Mouse (Mus musculus) MEL (cell line): ENCODE measurements around the gene Dntt. TPM values are rescaled to one million over a fixed set of nuclear protein-coding genes. Genes with fewer than 3 reads are reported as not detected.

ENCODE experiments used
- DNase-seq: peaks from one replicate; pipeline ENCODE4 v3.0.0; 2011; ENCODE audit warnings: low read depth, low spot score
- H3K27ac ChIP-seq: 2 replicates; pipeline ENCODE4 v1.5.1; 2012; ENCODE audit warnings: low read depth, mild to moderate bottlenecking, control low read depth, low read length, moderate library complexity; ENCODE audit not compliant: control insufficient read depth
- H3K27me3 ChIP-seq, 2 experiments: fragments of 150-350 bp in 1 of 2; sonication (generic) in 1 of 2; 2 replicates each; pipeline ENCODE4 v1.6.1; 2012; ENCODE audit warnings: low read length in 2 of 2, mild to moderate bottlenecking in 2 of 2, improper control_type of control experiment in 1 of 2, moderate library complexity in 1 of 2; ENCODE audit not compliant: insufficient read depth in 2 of 2, control insufficient read depth in 1 of 2
- H3K36me3 ChIP-seq, 2 experiments: 2 replicates each; pipeline ENCODE4 v1.6.1; 2012 to 2014; ENCODE audit warnings: low read length in 2 of 2, improper control_type of control experiment in 1 of 2, inconsistent platforms in 1 of 2, mild to moderate bottlenecking in 1 of 2; ENCODE audit not compliant: insufficient read depth in 2 of 2, control insufficient read depth in 1 of 2
- H3K4me1 ChIP-seq, 2 experiments: fragments of 150-350 bp in 1 of 2; sonication (generic) in 1 of 2; 2 replicates each; pipeline ENCODE4 v1.6.1; 2012; ENCODE audit warnings: low read length in 2 of 2, improper control_type of control experiment in 1 of 2, mild to moderate bottlenecking in 1 of 2; ENCODE audit not compliant: insufficient read depth in 2 of 2, control insufficient read depth in 1 of 2
- H3K4me3 ChIP-seq, 2 experiments: fragments of 150-350 bp in 1 of 2; sonication (generic) in 1 of 2; 2 replicates each; pipeline ENCODE4 v1.5.1; 2012; ENCODE audit warnings: low read depth in 2 of 2, low read length in 2 of 2, mild to moderate bottlenecking in 2 of 2, moderate library complexity in 2 of 2, control low read depth in 1 of 2, improper control_type of control experiment in 1 of 2; ENCODE audit not compliant: control insufficient read depth in 1 of 2, insufficient read depth in 1 of 2
- H3K79me2 ChIP-seq: 2 replicates; pipeline ENCODE4 v1.6.1; 2012; ENCODE audit warnings: mild to moderate bottlenecking, low read length, moderate library complexity; ENCODE audit not compliant: control insufficient read depth, poor library complexity, insufficient read depth
- H3K9ac ChIP-seq: 2 replicates; pipeline ENCODE4 v1.6.1; 2012; ENCODE audit warnings: low read depth, mild to moderate bottlenecking, control low read depth, low read length, moderate library complexity; ENCODE audit not compliant: control insufficient read depth, poor library complexity, severe bottlenecking
- H3K9me3 ChIP-seq: fragments of 150-350 bp; sonication (generic); replicated peaks from 2 replicates; pipeline ENCODE4 v1.6.1; 2012; ENCODE audit warnings: mild to moderate bottlenecking, low read length, improper control_type of control experiment, moderate library complexity; ENCODE audit not compliant: insufficient read depth
- CHD1 ChIP-seq: IDR thresholded peaks from 2 replicates; pipeline ENCODE4 v1.6.1; 2012; ENCODE audit warnings: low read depth, mild to moderate bottlenecking, inconsistent platforms, low read length, improper control_type of control experiment
- E2F4 ChIP-seq: IDR thresholded peaks from 2 replicates; pipeline ENCODE4 v1.6.1; 2011; ENCODE audit warnings: low read depth, low read length, improper control_type of control experiment, borderline replicate concordance
- EP300 ChIP-seq, 2 experiments: IDR thresholded peaks; 2 replicates each; pipeline ENCODE4 v1.6.1; 2011; ENCODE audit warnings: improper control_type of control experiment in 2 of 2, low read length in 2 of 2, low read depth in 1 of 2, mild to moderate bottlenecking in 1 of 2
- GATA1 ChIP-seq: IDR thresholded peaks from 2 replicates; pipeline ENCODE4 v1.6.1; 2011; ENCODE audit warnings: low read depth, low read length, improper control_type of control experiment
- HCFC1 ChIP-seq: IDR thresholded peaks from 2 replicates; pipeline ENCODE4 v1.6.1; 2012; ENCODE audit warnings: low read depth, mild to moderate bottlenecking, inconsistent platforms, low read length, improper control_type of control experiment, moderate library complexity
- MAFK ChIP-seq: IDR thresholded peaks from 2 replicates; pipeline ENCODE4 v1.6.1; 2011; ENCODE audit warnings: low read depth, mild to moderate bottlenecking, low read length, improper control_type of control experiment, borderline replicate concordance
- MAZ ChIP-seq: IDR thresholded peaks from 2 replicates; pipeline ENCODE4 v1.6.1; 2012; ENCODE audit warnings: low read depth, mild to moderate bottlenecking, inconsistent platforms, low read length, improper control_type of control experiment
- MEF2A ChIP-seq: IDR thresholded peaks from 2 replicates; pipeline ENCODE4 v1.6.1; 2014; ENCODE audit warnings: low read depth, mild to moderate bottlenecking, inconsistent platforms, low read length, improper control_type of control experiment; ENCODE audit not compliant: poor library complexity, insufficient replicate concordance, severe bottlenecking; ENCODE audit errors: extremely low read depth
- MXI1 ChIP-seq: IDR thresholded peaks from 2 replicates; pipeline ENCODE4 v1.6.1; 2011; ENCODE audit warnings: mild to moderate bottlenecking, low read depth, low read length, improper control_type of control experiment
- MYB ChIP-seq: IDR thresholded peaks from 2 replicates; pipeline ENCODE4 v1.6.1; 2011; ENCODE audit warnings: mild to moderate bottlenecking, low read depth, low read length, improper control_type of control experiment
- MYC ChIP-seq: IDR thresholded peaks from 2 replicates; pipeline ENCODE4 v1.6.1; 2011; ENCODE audit warnings: low read depth, mild to moderate bottlenecking, low read length, improper control_type of control experiment, moderate library complexity
- POLR2A ChIP-seq, 2 experiments: IDR thresholded peaks; 2 replicates each; pipeline ENCODE4 v1.6.1; 2011 to 2012; ENCODE audit warnings: low read length in 2 of 2, mild to moderate bottlenecking in 2 of 2, control low read depth in 1 of 2, improper control_type of control experiment in 1 of 2, low read depth in 1 of 2, moderate library complexity in 1 of 2; ENCODE audit not compliant: control insufficient read depth in 1 of 2, insufficient read depth in 1 of 2, poor library complexity in 1 of 2
- POLR2AphosphoS5 ChIP-seq: IDR thresholded peaks from 2 replicates; pipeline ENCODE4 v1.6.1; 2012; ENCODE audit warnings: low read depth, borderline replicate concordance, mild to moderate bottlenecking, inconsistent platforms, low read length, moderate library complexity, mixed read lengths
- RAD21 ChIP-seq: IDR thresholded peaks from 2 replicates; pipeline ENCODE4 v1.6.1; 2011; ENCODE audit warnings: mild to moderate bottlenecking, low read depth, low read length, improper control_type of control experiment
- SIN3A ChIP-seq: IDR thresholded peaks from 2 replicates; pipeline ENCODE4 v1.6.1; 2012; ENCODE audit warnings: low read length, improper control_type of control experiment, inconsistent platforms
- SMC3 ChIP-seq: IDR thresholded peaks from 2 replicates; pipeline ENCODE4 v1.6.1; 2011; ENCODE audit warnings: low read depth, low read length, improper control_type of control experiment
- TAL1 ChIP-seq: IDR thresholded peaks from 2 replicates; pipeline ENCODE4 v1.6.1; 2012; ENCODE audit warnings: mild to moderate bottlenecking, inconsistent platforms, low read length, moderate library complexity, mixed read lengths
- TBP ChIP-seq: IDR thresholded peaks from 2 replicates; pipeline ENCODE4 v1.8.0; 2011; ENCODE audit warnings: low read depth, low read length, improper control_type of control experiment
- UBTF ChIP-seq: IDR thresholded peaks from 2 replicates; pipeline ENCODE4 v1.6.1; 2012; ENCODE audit warnings: low read depth, mild to moderate bottlenecking, inconsistent platforms, low read length, improper control_type of control experiment, moderate library complexity, borderline replicate concordance; ENCODE audit not compliant: insufficient read depth
- USF1 ChIP-seq: IDR thresholded peaks from 2 replicates; pipeline ENCODE4 v1.6.1; 2014; ENCODE audit warnings: low read depth, mild to moderate bottlenecking, inconsistent platforms, low read length, improper control_type of control experiment, moderate library complexity
- USF2 ChIP-seq, 2 experiments: IDR thresholded peaks; 2 replicates each; pipeline ENCODE4 v1.6.1; 2011 to 2012; ENCODE audit warnings: improper control_type of control experiment in 2 of 2, low read length in 2 of 2, borderline replicate concordance in 1 of 2, inconsistent platforms in 1 of 2, low read depth in 1 of 2, mild to moderate bottlenecking in 1 of 2; ENCODE audit not compliant: insufficient read depth in 1 of 2
- ZNF384 ChIP-seq: IDR thresholded peaks from 2 replicates; pipeline ENCODE4 v1.6.1; 2012; ENCODE audit warnings: low read depth, mild to moderate bottlenecking, inconsistent platforms, low read length, improper control_type of control experiment
- polyA plus RNA-seq, 2 experiments: library from polyadenylated mRNA; stranded (reverse) in 1 of 2; unstranded in 1 of 2; fragments of >175 nt in 1 of 2; fragments of >200 nt in 1 of 2; gene quantifications; 2 replicates each; pipeline versions ENCODE4 v1.2.1 to v1.2.4; 2012; ENCODE audit warnings: low replicate concordance in 2 of 2, low read depth in 1 of 2; ENCODE audit not compliant: insufficient read length in 2 of 2, insufficient read depth in 1 of 2, missing spikeins in 1 of 2
- total RNA-seq: library from RNA; depleted of rRNA; stranded (reverse); fragments of 300-350 nt; gene quantifications from 2 replicates; pipeline ENCODE4 v1.2.3, GENCODE M21; 2012

The Dntt gene
- total and polyA plus RNA-seq, 3 experiments = not detected

DNA sequence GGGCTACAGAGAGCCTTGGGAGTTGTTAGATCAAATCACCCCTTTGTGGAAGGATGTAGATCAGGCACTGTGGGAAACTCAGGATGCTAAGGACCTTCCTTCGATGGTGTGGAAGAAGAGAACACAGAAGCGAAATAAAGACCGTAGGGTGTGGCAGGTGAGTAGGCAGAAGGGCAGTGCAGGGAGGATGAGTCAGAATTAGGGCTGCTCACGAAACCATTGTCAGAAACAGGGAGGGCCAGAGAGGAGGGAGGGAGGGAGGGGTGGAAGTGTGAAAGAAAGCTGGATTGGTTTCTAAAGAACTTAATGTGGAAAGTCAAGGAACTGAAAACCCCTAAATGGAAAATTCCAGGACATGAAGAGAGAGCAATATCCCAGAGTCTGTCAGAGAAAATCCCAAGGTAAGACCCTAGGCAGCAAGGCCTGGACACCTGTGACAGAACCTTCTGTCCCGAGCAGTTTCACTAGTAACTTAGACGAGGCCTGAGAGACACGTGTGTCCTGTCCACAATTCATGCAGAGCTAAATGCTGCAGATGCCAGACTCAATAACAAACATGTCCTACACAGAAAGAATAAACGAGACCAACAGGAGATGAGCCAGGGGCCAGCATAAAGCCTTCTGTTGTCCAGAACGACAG, 39.0 kb upstream of the Dntt start:
- Histone ChIP-seq H3K36me3 (no peaks in the 10 kb centered on the region), H3K9ac (no peak overlapping the region), H3K27ac (no peak overlapping the region), H3K4me1 (no peaks in the 10 kb centered on the region), H3K4me3 (no peak overlapping the region), H3K9me3 (no peaks in the 10 kb centered on the region), H3K79me2 (no peaks in the 10 kb centered on the region), H3K27me3 (peaks cover 0 to 7% of the 10 kb centered on the region in 2 experiments; a peak in 2 of 4 replicates)
- DNase-seq = no peak
- no peak for TF ChIP-seq TAL1
- TF ChIP-seq MXI1 = no peak
- no peak for TF ChIP-seq TBP
- no peak for TF ChIP-seq SIN3A
- no peak for TF ChIP-seq E2F4
- TF ChIP-seq MYC = no peak
- no peak for TF ChIP-seq MAFK
- no peak for TF ChIP-seq USF2 (IDR thresholded peaks at IDR 0.05; ENCODE audit: borderline replicate concordance in 1 of 2, insufficient read depth in 1 of 2, low read depth in 1 of 2, low read length in 2 of 2)
- no peak for TF ChIP-seq USF1
- TF ChIP-seq MAZ = no peak
- no peak for TF ChIP-seq EP300 (IDR thresholded peaks at IDR 0.05; ENCODE audit: low read depth in 1 of 2, low read length in 2 of 2)
- TF ChIP-seq POLR2AphosphoS5 = no peak
- TF ChIP-seq SMC3 = no peak
- no peak for TF ChIP-seq RAD21
- TF ChIP-seq POLR2A (IDR thresholded peaks at IDR 0.05; ENCODE audit: control insufficient read depth in 1 of 2, insufficient read depth in 1 of 2, low read depth in 1 of 2, low read length in 2 of 2, poor library complexity in 1 of 2) = no peak

DNA sequence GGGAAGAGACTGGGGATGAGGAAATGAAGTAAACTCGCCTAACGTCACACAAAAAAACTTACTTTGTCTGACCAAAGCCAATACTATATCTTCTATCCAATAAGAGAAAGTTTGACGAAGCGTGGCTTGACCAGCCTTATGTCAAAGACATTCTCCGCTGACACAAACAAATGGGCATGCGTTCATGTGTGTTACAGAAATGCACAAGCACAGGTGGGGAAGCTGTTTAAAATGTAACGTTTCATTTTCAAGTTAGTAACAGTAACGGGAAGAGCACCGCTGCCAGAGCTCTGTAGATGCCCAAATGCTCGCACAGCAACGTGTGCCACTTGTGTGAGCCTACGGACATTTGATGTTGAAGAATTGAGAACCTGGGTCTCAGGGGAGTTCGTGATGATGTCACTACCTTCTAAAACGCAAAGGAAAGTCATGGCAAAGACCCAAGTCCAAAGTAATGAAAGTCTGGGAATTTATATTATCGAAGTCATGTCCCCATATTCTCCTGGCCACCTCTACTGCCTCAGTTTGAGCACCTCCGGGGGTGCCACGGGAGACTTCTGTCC, 38.2 kb upstream of the Dntt start:
- Histone ChIP-seq H3K79me2 (no peaks in the 10 kb centered on the region), H3K36me3 (no peaks in the 10 kb centered on the region)
- TF ChIP-seq MEF2A (no peak), MYB (no peak), GATA1 (no peak), MAFK (no peak), E2F4 (no peak), ZNF384 (no peak), MYC (no peak), TBP (no peak), CHD1 (no peak), UBTF (no peak), HCFC1 (no peak), SMC3 (no peak)
- TF ChIP-seq, all 39 proteins: peak for 0
- Histone ChIP-seq H3K9me3 (no peaks in the 10 kb centered on the region), H3K27me3 (peaks cover 0 to 7% of the 10 kb centered on the region in 2 experiments; a peak in 2 of 4 replicates), H3K9ac (no peak overlapping the region), H3K4me3 (no peak overlapping the region), H3K27ac (no peak overlapping the region), H3K4me1 (no peaks in the 10 kb centered on the region)
- DNase-seq = no peak
